In the genomic region with DNA sequence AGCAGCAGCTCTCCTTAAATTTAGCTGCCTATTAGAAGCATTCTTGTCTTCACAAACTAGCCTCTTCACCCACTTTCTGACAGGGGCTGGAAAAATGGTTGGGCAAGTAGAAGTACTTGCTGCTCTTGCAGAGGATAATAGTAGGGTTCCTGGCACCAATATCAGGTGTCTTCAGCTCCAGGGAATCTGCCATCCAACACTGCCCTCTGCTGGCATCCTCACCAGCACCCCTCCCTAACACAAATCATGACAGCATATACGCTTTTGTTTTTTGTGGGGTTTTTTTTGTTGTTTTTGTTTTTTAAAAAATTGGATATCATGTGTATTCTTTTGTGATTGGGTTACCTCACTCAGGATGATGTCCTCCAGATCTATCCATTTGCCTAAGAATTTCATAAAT, we compare ENCODE assay signal across 11 mouse cellular contexts.
DNase-seq lines count a peak whose midpoint lies in the region; ATAC-seq and TF ChIP-seq lines count a peak whose summit lies in the region.
"Had no signal": no experiment of that assay in that cellular context is flagged by ENCODE, and none has a peak within 500 bp of the region (broad histone marks: within the 10 kb centered on the region; RNA-seq: fewer than 3 reads in every experiment).

No protein-coding gene starts in this region.

- H3K27me3 ChIP-seq in stomach, postnatal 0 days (ENCODE audit: control insufficient read depth, insufficient read depth, low read length) = no peaks in the 10 kb centered on the region
- H3K27me3 ChIP-seq: forebrain, embryonic 13.5 days; liver, embryonic 13.5 days had no signal

- no peaks in the 10 kb centered on the region for H3K9me3 ChIP-seq in stomach, postnatal 0 days (ENCODE audit: control insufficient read depth, low read length)
- H3K9me3 ChIP-seq: forebrain, embryonic 13.5 days; liver, embryonic 13.5 days had no signal

- WGBS in stomach, postnatal 0 days = 100% methylated on average over 1 of the region's 1 CpGs

- peak; percentile 20 for DNase-seq in adrenal gland, adult 2 months
- no peak for DNase-seq in adrenal gland, adult 18-20 months (ENCODE audit: low spot score in 2 of 2)
- no peak for DNase-seq in left cerebral cortex, adult 2 months (ENCODE audit: extremely low spot score in 1 of 2, low spot score in 2 of 2)
- no peak for DNase-seq in left cerebral cortex, postnatal 36 days (ENCODE audit: low spot score in 2 of 2)
- DNase-seq in stomach, postnatal 0 days (ENCODE audit: low spot score) = no peak
- DNase-seq in neural tube, embryonic 10.5 days (ENCODE audit: extremely low spot score, low spot score) = no peak
- DNase-seq in right cerebral cortex, adult 18-20 months = no peak
- DNase-seq: cerebellum, adult 11-12 months; liver, embryonic 13.5 days had no signal

- H3K4me3 ChIP-seq in left cerebral cortex, adult 2 months = no peak overlapping the region
- no peak overlapping the region for H3K4me3 ChIP-seq in bone marrow macrophage, adult 2 months (ENCODE audit: insufficient read depth, low read length)
- H3K4me3 ChIP-seq in stomach, postnatal 0 days (ENCODE audit: low read depth, low read length) = no peak overlapping the region
- H3K4me3 ChIP-seq: forebrain, embryonic 13.5 days; liver, embryonic 13.5 days had no signal

- H3K9ac ChIP-seq in stomach, postnatal 0 days (ENCODE audit: low read length) = no peak overlapping the region
- H3K9ac ChIP-seq: forebrain, embryonic 13.5 days; liver, embryonic 13.5 days had no signal

- intact Hi-C loops in left cerebral cortex, adult 2 months (cut with DNase I) = no loop called here
- intact Hi-C loops in left cerebral cortex, postnatal 36 days (cut with DNase I) = no loop called here

- no peak for TF ChIP-seq POLR2A in bone marrow macrophage, adult 2 months (IDR thresholded peaks at IDR 0.05; ENCODE audit: borderline replicate concordance, low read depth, low read length)

- no peak for TF ChIP-seq EP300 in stomach, postnatal 0 days (optimal IDR thresholded peaks at IDR 0.05)

- no peak overlapping the region for H3K4me2 ChIP-seq in stomach, postnatal 0 days (replicated peaks; ENCODE audit: low read depth)
- H3K4me2 ChIP-seq: forebrain, embryonic 13.5 days; liver, embryonic 13.5 days had no signal

- H3K4me1 ChIP-seq in bone marrow macrophage, adult 2 months (ENCODE audit: control insufficient read depth, insufficient read depth, low read length) = peaks cover 3% of the 10 kb centered on the region
- no peaks in the 10 kb centered on the region for H3K4me1 ChIP-seq in stomach, postnatal 0 days (replicated peaks; ENCODE audit: control insufficient read depth, insufficient read depth)
- H3K4me1 ChIP-seq: forebrain, embryonic 13.5 days; liver, embryonic 13.5 days had no signal

- H3K36me3 ChIP-seq in stomach, postnatal 0 days (ENCODE audit: control insufficient read depth, insufficient read depth, low read length) = no peaks in the 10 kb centered on the region
- H3K36me3 ChIP-seq: liver, embryonic 13.5 days had no signal

- no peak for ATAC-seq in stomach, postnatal 0 days (ENCODE audit: low FRiP score, low TSS enrichment)
- ATAC-seq: forebrain, embryonic 13.5 days had no signal

- H3K27ac ChIP-seq in left cerebral cortex, adult 2 months = no peak overlapping the region
- H3K27ac ChIP-seq in bone marrow macrophage, adult 2 months (ENCODE audit: insufficient read depth, low read depth, low read length) = no peak overlapping the region
- no peak overlapping the region for H3K27ac ChIP-seq in stomach, postnatal 0 days (replicated peaks)
- H3K27ac ChIP-seq: forebrain, embryonic 13.5 days; liver, embryonic 13.5 days had no signal

- peak; percentile 7; the same call in 1 of the 2 replicates for TF ChIP-seq CTCF in left cerebral cortex, adult 2 months (IDR thresholded peaks at IDR 0.05)
- TF ChIP-seq CTCF in bone marrow macrophage, adult 2 months (IDR thresholded peaks at IDR 0.05; ENCODE audit: low read depth, low read length) = peak; percentile 31; the same call in 1 of the 2 replicates
- TF ChIP-seq CTCF in stomach, postnatal 0 days (IDR thresholded peaks at IDR 0.05; ENCODE audit: low read depth) = peak; percentile 46
